Mouse (Mus musculus): Measurements from ENCODE around the gene Olfr1014. TPM values are rescaled to one million over a fixed set of nuclear protein-coding genes. Genes with fewer than 3 reads are reported as not detected.

Olfr1014 gene
- total RNA-seq (2012; rRNA removed) (not detected in 2 replicates), total RNA-seq (2014; rRNA removed) (not detected in 2 replicates), polyA plus RNA-seq (2012; ENCODE audit: insufficient read length, low read depth) (not detected in 2 replicates)

DNA sequence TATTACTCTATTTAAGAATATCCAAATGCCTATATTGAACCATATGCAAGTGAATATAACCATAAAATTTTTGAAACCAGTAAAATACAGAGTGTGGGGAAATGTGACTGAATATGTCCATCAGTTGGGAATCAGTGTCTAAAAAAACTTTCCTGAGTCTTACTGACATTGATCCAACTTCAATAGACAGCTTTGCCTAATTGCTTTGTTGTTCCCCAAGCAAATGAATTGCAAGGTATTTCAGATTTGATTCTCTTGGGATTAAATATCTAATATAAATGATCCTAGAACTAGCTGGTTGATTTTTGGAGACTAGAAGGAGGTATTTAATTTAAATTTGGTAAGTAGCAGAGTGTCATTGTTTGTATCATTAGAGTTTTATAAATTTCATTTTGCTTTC is at the start of gene Olfr1014:
TSS of gene Olfr1014 (plus strand) at position 301 of the 400 bp plus-strand sequence.
- TF ChIP-seq MAZ (IDR thresholded peaks at IDR 0.05; ENCODE audit: low read depth, low read length) (no peak), SIN3A (IDR thresholded peaks at IDR 0.05; ENCODE audit: low read length) (no peak), TCF12 (IDR thresholded peaks at IDR 0.05; ENCODE audit: low read depth, low read length) (no peak), RCOR1 (conservative IDR thresholded peaks at IDR 0.05; ENCODE audit: low read depth, low read length) (no peak), UBTF (IDR thresholded peaks at IDR 0.05; ENCODE audit: low read depth, low read length) (no peak), CHD1 (IDR thresholded peaks at IDR 0.05; ENCODE audit: low read depth, low read length) (no peak), CHD2 (IDR thresholded peaks at IDR 0.05; ENCODE audit: low read length) (no peak), NELFE (IDR thresholded peaks at IDR 0.05; ENCODE audit: low read depth, low read length) (no peak), HCFC1 (IDR thresholded peaks at IDR 0.05; ENCODE audit: low read depth, low read length) (no peak)
- H3K36me3 ChIP-seq (replicated peaks in 1 of 2; ENCODE audit: control insufficient read depth in 1 of 2, insufficient read depth in 1 of 2, low read length in 1 of 2): no peaks in the 10 kb centered on the region
- no peak within 1 kb of the TSS for H3K4me3 ChIP-seq (replicated peaks in 1 of 3; ENCODE audit: low read depth in 2 of 3, low read length in 2 of 3, poor library complexity in 1 of 3)
- H3K9ac ChIP-seq (ENCODE audit: insufficient read depth, low read depth): no peak within 1 kb of the TSS
- no peak within 1 kb of the TSS for H3K4me2 ChIP-seq (ENCODE audit: insufficient read depth, low read depth, poor library complexity, severe bottlenecking)
- in situ Hi-C loops (cut with MboI; ENCODE audit: low pct_ligation_motif_present, low pct_unique_long_range_greater_than_20kb, low sequenced_read_pairs): no loop called here
- no peak within 1 kb of the TSS for H3K27ac ChIP-seq (ENCODE audit: insufficient read depth, low read depth)
- no peaks in the 10 kb centered on the region for H3K27me3 ChIP-seq (replicated peaks)
- no peaks in the 10 kb centered on the region for H3K4me1 ChIP-seq (ENCODE audit: control insufficient read depth in 1 of 2, insufficient read depth in 2 of 2)
- no peak for DNase-seq (ENCODE audit: extremely low read depth)
- H3K79me2 ChIP-seq (replicated peaks; ENCODE audit: control insufficient read depth, extremely low read depth, insufficient read depth, poor library complexity, severe bottlenecking): no peaks in the 10 kb centered on the region
- peaks cover 12% of the 10 kb centered on the region for H3K9me3 ChIP-seq (replicated peaks; ENCODE audit: low read length)
- dilution Hi-C loops (cut with MboI; ENCODE audit: extremely low pct_ligation_motif_present, extremely low pct_unique_long_range_greater_than_20kb, low sequenced_read_pairs): no loop called here

DNA sequence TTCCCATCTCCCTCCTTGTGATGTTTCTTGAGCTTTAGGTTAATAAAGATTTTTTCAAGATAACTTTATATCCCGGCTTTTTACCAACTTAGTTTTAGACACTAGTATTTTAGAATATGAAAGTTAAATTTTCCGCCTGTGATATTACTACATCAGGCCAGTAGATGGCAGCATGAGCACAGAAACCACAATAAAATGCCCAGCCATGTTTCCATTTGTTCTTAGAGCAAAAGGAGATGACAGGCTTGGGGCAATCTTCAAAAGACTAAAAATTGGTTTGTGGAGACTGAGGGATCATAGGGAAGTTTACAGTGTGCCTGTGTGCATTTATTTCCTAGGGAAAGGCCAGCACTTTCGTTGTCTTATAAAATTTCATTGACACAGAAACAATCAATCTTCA is 46.7 kb upstream of the Olfr1014 start:
- H3K36me3 ChIP-seq (replicated peaks in 1 of 2; ENCODE audit: control insufficient read depth in 1 of 2, insufficient read depth in 1 of 2, low read length in 1 of 2): no peaks in the 10 kb centered on the region
- H3K79me2 ChIP-seq (replicated peaks; ENCODE audit: control insufficient read depth, extremely low read depth, insufficient read depth, poor library complexity, severe bottlenecking): no peaks in the 10 kb centered on the region
- no peak overlapping the region for H3K4me2 ChIP-seq (ENCODE audit: insufficient read depth, low read depth, poor library complexity, severe bottlenecking)
- H3K4me3 ChIP-seq (replicated peaks in 1 of 3; ENCODE audit: low read depth in 2 of 3, low read length in 2 of 3, poor library complexity in 1 of 3): no peak overlapping the region
- DNase-seq (ENCODE audit: extremely low read depth): peak; percentile 8
- H3K4me1 ChIP-seq (ENCODE audit: control insufficient read depth in 1 of 2, insufficient read depth in 2 of 2): no peaks in the 10 kb centered on the region
- TF ChIP-seq MYC (IDR thresholded peaks at IDR 0.05; ENCODE audit: low read depth, low read length): no peak
- TF ChIP-seq SMC3 (IDR thresholded peaks at IDR 0.05; ENCODE audit: low read depth, low read length): peak; percentile 55
- no peak for TF ChIP-seq ZMIZ1 (IDR thresholded peaks at IDR 0.05; ENCODE audit: low read depth, low read length)
- peak; percentile 77 for TF ChIP-seq RAD21 (IDR thresholded peaks at IDR 0.05; ENCODE audit: low read depth, low read length)
- peak in 1 of 2 experiments; percentile 70; a peak in 3 of 4 replicates for TF ChIP-seq CTCF (conservative IDR thresholded peaks at IDR 0.05 in 1 of 2, IDR thresholded peaks at IDR 0.05 in 1 of 2; ENCODE audit: low read depth in 2 of 2, low read length in 2 of 2)
- TF ChIP-seq E2F4 (IDR thresholded peaks at IDR 0.05; ENCODE audit: insufficient replicate concordance, low read depth, low read length): no peak
- H3K9ac ChIP-seq (ENCODE audit: insufficient read depth, low read depth): no peak overlapping the region
- H3K9me3 ChIP-seq (replicated peaks; ENCODE audit: low read length): peaks cover 13% of the 10 kb centered on the region
- dilution Hi-C loops (cut with MboI; ENCODE audit: extremely low pct_ligation_motif_present, extremely low pct_unique_long_range_greater_than_20kb, low sequenced_read_pairs) (no loop called here), in situ Hi-C loops (cut with MboI; ENCODE audit: low pct_ligation_motif_present, low pct_unique_long_range_greater_than_20kb, low sequenced_read_pairs) (loop anchor here (25.0 kb wide), 1 partner anchor 737 kb away; the partner anchor contains the start of genes Olfr1065 and Olfr1066)
- no peak overlapping the region for H3K27ac ChIP-seq (ENCODE audit: insufficient read depth, low read depth)
- H3K27me3 ChIP-seq (replicated peaks): no peaks in the 10 kb centered on the region
